Mouse (Mus musculus) midbrain, embryonic 10.5 days (tissue): ENCODE measurements around the gene Foxj3. TPM values are rescaled to one million over a fixed set of nuclear protein-coding genes. Genes with fewer than 3 reads are reported as not detected.

ENCODE experiments used
- DNase-seq: peaks from one replicate; pipeline ENCODE4 v3.0.0-alpha.2; 2017; ENCODE audit warnings: low spot score
- H3K27ac ChIP-seq: fragments of 300-500 bp; sonication (generic); replicated peaks from 2 replicates; pipeline ENCODE4 v1.5.1; 2016; ENCODE audit warnings: mild to moderate bottlenecking
- H3K27me3 ChIP-seq: fragments of 300-500 bp; sonication (generic); 2 replicates; pipeline ENCODE4 v1.6.1; 2016; ENCODE audit warnings: low read depth, mild to moderate bottlenecking; ENCODE audit not compliant: poor library complexity, severe bottlenecking
- H3K36me3 ChIP-seq: fragments of 300-500 bp; sonication (generic); 2 replicates; pipeline ENCODE4 v1.6.1; 2016; ENCODE audit warnings: mild to moderate bottlenecking, moderate library complexity
- H3K4me1 ChIP-seq: fragments of 300-500 bp; sonication (generic); 2 replicates; pipeline ENCODE4 v1.6.1; 2016
- H3K4me3 ChIP-seq: fragments of 300-500 bp; sonication (generic); 2 replicates; pipeline ENCODE4 v1.5.1; 2016; ENCODE audit warnings: mild to moderate bottlenecking, moderate library complexity
- H3K9me3 ChIP-seq: fragments of 300-500 bp; sonication (generic); replicated peaks from 2 replicates; pipeline ENCODE4 v1.6.1; 2016; ENCODE audit warnings: mild to moderate bottlenecking
- WGBS: fragments of 180-500 bp; shearing (Covaris S2); methylation state at CpG from one replicate; pipeline ENCODE4 v1.1.7; 2016; 5-methylcytosine and 5-hydroxymethylcytosine counted together
- polyA plus RNA-seq: library from polyadenylated mRNA; unstranded; fragments of >200 nt; fragmentation: Nextera tagmentation; extraction: Ambion mirVana; gene quantifications from 2 replicates; pipeline ENCODE4 v1.2.1, GENCODE M21; 2016

Foxj3 gene
- polyA plus RNA-seq, 1 experiment from 2014 or later = 18.1 TPM

- no peak overlapping the region for H3K27ac ChIP-seq
- peaks cover 9% of the 10 kb centered on the region for H3K4me1 ChIP-seq
- H3K9me3 ChIP-seq = no peaks in the 10 kb centered on the region
- H3K27me3 ChIP-seq = no peaks in the 10 kb centered on the region
- no peak overlapping the region for H3K4me3 ChIP-seq
- no peak for DNase-seq
- 64% methylated on average over 4 of the region's 4 CpGs for WGBS
- no peaks in the 10 kb centered on the region for H3K36me3 ChIP-seq
Measured at GRCm38 (mm10) chr4:119535103-119535502, 1.7 kb upstream of the Foxj3 start.

DNA sequence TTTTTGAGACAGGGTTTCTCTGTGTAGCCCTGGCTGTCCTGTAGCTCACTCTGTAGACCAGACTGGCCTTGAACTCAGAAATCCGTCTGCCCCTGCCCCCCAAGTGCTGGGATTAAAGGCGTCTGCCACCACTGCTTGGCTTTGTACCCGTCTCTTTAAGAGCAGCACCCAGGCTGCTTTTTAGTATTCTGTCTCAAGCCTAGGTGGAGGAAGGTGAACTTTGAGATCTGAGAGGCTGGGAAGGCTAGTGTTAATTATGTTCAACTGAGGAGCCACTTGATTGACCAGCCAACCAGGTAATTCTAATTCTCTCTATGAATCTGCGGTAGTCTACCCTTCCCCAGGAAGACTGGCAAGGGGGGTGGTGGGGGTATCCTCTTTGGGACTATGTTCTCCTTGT lies 632 bp downstream of the Foxj3 start:
- no peak for DNase-seq
- no peaks in the 10 kb centered on the region for H3K9me3 ChIP-seq
- H3K4me1 ChIP-seq = peaks cover 19% of the 10 kb centered on the region
- H3K36me3 ChIP-seq = no peaks in the 10 kb centered on the region
- 79% methylated on average over 4 of the region's 4 CpGs for WGBS
- H3K27ac ChIP-seq = no peak overlapping the region
- H3K4me3 ChIP-seq = no peak overlapping the region
- H3K27me3 ChIP-seq = no peaks in the 10 kb centered on the region

GRCm38 (mm10) chr4:119539031-119539824 lies 2.4 kb downstream of the Foxj3 start, which contains the start of gene Frg2f1:
Frg2f1 (minus strand) TSS chr4:119539529.
- WGBS = under 1% methylated on average over 83 of the region's 85 CpGs
- peak within 1 kb of the TSS; percentile 97 for H3K4me3 ChIP-seq
- DNase-seq = peak; percentile 95

GRCm38 (mm10) chr4:119539836-119540532 lies 3.2 kb downstream of the Foxj3 start:
- Histone ChIP-seq H3K9me3 (no peaks in the 10 kb centered on the region), H3K4me1 (peaks cover 19% of the 10 kb centered on the region), H3K27ac (peak overlapping the region; percentile 99), H3K36me3 (no peaks in the 10 kb centered on the region), H3K4me3 (peak overlapping the region; percentile 97), H3K27me3 (no peaks in the 10 kb centered on the region)
- under 1% methylated on average over 74 of the region's 76 CpGs for WGBS
- peak; percentile 63 for DNase-seq

More at GRCm38 (mm10) chr4:119539031-119539824, 2.4 kb downstream of the Foxj3 start, which contains the start of gene Frg2f1:
- H3K27ac ChIP-seq = peak within 1 kb of the TSS; percentile 99
- no peaks in the 10 kb centered on the region for H3K27me3 ChIP-seq
- no peaks in the 10 kb centered on the region for H3K9me3 ChIP-seq
- no peaks in the 10 kb centered on the region for H3K36me3 ChIP-seq
- H3K4me1 ChIP-seq = peaks cover 19% of the 10 kb centered on the region

- no peaks in the 10 kb centered on the region for H3K27me3 ChIP-seq
- peak overlapping the region; percentile 97 for H3K4me3 ChIP-seq
- no peaks in the 10 kb centered on the region for H3K36me3 ChIP-seq
- H3K27ac ChIP-seq = peak overlapping the region; percentile 99
- H3K4me1 ChIP-seq = peaks cover 19% of the 10 kb centered on the region
- WGBS = 11% methylated on average over 10 of the region's 10 CpGs
- DNase-seq = no peak
- H3K9me3 ChIP-seq = no peaks in the 10 kb centered on the region
Measured at GRCm38 (mm10) chr4:119540533-119540890, 3.7 kb downstream of the Foxj3 start.

GRCm38 (mm10) chr4:119550864-119551263 lies 14.1 kb downstream of the Foxj3 start:
- H3K4me1 ChIP-seq = no peaks in the 10 kb centered on the region
- H3K36me3 ChIP-seq = 0 out of 2 replicates have a peak, but pooled peaks cover 8% of the 10 kb centered on the region
- H3K4me3 ChIP-seq = no peak overlapping the region
- H3K9me3 ChIP-seq = no peaks in the 10 kb centered on the region
- no peaks in the 10 kb centered on the region for H3K27me3 ChIP-seq
- H3K27ac ChIP-seq = no peak overlapping the region
- WGBS = 95% methylated on average over 1 of the region's 1 CpGs
- no peak for DNase-seq

DNA sequence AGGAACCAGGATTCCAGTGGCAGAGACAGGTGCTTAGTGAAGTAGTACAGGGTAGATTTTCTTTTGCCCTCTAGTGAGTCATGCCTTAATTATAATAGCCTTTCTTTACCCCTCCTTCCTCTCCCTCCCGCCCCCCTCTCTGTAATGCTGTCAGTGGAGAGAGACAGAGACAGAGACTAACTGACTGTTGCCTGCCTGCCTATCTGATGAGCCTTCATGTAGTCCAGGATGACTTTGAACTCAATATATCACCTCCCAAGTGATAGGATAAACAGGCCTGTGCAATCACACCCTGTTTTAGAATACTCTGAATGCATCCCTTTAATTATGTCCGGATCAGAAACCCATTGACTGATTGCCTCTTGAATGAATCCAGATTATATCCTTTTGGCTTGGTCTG lies 18.7 kb downstream of the Foxj3 start:
- whole genome bisulfite sequencing = 83% methylated on average over 2 of the region's 2 CpGs

DNA sequence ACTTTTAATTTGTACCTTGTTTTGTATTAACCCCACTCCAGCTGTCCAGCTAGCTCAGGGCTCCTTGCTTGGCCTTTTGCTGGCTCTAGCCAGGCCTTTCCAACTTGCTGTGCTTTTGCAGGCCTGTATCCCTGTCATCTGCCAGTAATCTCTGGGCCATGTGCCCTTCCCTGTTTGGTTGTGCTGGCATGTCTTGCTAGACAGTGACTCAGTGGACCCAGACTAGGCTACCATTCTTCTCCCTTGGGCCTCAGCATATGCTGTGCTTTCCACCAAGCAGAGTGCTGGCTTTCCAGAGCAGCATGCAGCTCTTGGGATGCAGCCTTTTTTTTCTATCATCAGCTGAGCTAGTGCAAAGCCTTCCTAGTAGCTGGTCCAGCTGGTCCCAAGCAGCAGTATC lies 26.3 kb downstream of the Foxj3 start:
- no peaks in the 10 kb centered on the region for H3K27me3 ChIP-seq
- no peak for DNase-seq
- H3K9me3 ChIP-seq = 0 out of 2 replicates have a peak, but pooled peaks cover 4% of the 10 kb centered on the region
- H3K4me3 ChIP-seq = no peak overlapping the region
- H3K27ac ChIP-seq = no peak overlapping the region
- H3K36me3 ChIP-seq = peaks cover 21% of the 10 kb centered on the region
- no peaks in the 10 kb centered on the region for H3K4me1 ChIP-seq

More for the DNA sequence above, 18.7 kb downstream of the Foxj3 start:
- H3K4me3 ChIP-seq = no peak overlapping the region
- H3K27ac ChIP-seq = no peak overlapping the region
- H3K36me3 ChIP-seq = 0 out of 2 replicates have a peak, but pooled peaks cover 5% of the 10 kb centered on the region
- no peaks in the 10 kb centered on the region for H3K4me1 ChIP-seq
- no peaks in the 10 kb centered on the region for H3K27me3 ChIP-seq
- H3K9me3 ChIP-seq = no peaks in the 10 kb centered on the region
- DNase-seq = no peak

DNA sequence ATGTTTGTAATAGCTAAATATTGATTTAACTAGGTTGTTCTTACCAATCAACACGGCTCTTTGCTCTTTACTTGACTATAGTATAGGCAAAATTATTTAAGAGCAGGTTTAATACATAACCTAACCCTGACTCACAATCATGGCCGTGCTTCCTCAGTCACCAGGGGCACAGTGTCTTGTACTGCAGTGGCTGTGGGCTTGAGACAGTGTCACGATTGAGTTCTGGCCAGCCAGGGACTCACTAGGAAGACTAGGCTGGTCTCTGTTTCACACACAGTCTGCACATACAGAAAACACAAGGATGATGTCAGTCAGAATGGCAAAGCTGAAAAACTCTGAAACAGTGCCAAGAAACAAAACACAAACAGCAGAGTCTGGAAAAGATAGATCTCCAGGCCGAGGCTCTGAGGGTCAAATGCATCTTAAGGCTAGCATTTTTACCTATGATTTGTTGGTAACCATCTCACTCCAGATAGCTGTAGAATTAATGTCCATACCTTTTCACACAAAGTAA lies 29.6 kb downstream of the Foxj3 start:
- Histone ChIP-seq H3K27me3 (no peaks in the 10 kb centered on the region), H3K4me1 (no peaks in the 10 kb centered on the region), H3K36me3 (peaks cover 18% of the 10 kb centered on the region), H3K9me3 (0 out of 2 replicates have a peak, but pooled peaks cover 4% of the 10 kb centered on the region), H3K27ac (no peak overlapping the region), H3K4me3 (no peak overlapping the region)
- 88% methylated on average over 4 of the region's 4 CpGs for WGBS
- no peak for DNase-seq

GRCm38 (mm10) chr4:119572682-119573081 lies 35.9 kb downstream of the Foxj3 start:
- 90% methylated on average over 3 of the region's 3 CpGs for WGBS
- no peaks in the 10 kb centered on the region for H3K4me1 ChIP-seq
- H3K27me3 ChIP-seq = no peaks in the 10 kb centered on the region
- H3K9me3 ChIP-seq = no peaks in the 10 kb centered on the region
- H3K27ac ChIP-seq = no peak overlapping the region
- H3K36me3 ChIP-seq = peaks cover 38% of the 10 kb centered on the region
- DNase-seq = no peak
- H3K4me3 ChIP-seq = no peak overlapping the region

DNA sequence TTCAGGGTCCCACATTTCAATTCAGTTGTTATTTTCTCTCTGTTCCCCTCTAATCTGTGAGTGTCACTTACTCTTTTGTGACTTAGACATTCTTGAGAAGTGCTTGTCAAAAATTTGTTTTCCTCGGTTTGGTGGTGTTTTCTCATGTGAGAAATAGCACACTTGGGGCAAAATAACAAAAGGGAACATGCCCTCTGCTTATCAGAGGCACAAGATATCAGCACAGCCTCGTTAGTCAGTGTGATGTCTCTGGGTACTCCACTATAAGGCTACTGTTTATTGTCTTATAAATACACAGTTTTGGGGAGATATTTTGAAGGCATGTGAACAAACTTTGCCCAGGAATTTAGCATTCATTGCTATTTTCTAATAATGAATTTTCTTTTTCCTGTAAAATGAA lies 37.7 kb downstream of the Foxj3 start:
- Histone ChIP-seq H3K9me3 (no peaks in the 10 kb centered on the region), H3K36me3 (peaks cover 49% of the 10 kb centered on the region), H3K27me3 (no peaks in the 10 kb centered on the region), H3K4me1 (no peaks in the 10 kb centered on the region), H3K4me3 (no peak overlapping the region), H3K27ac (no peak overlapping the region)
- 91% methylated on average over 2 of the region's 2 CpGs for WGBS
- no peak for DNase-seq

- H3K27ac ChIP-seq = no peak overlapping the region
- peaks cover 49% of the 10 kb centered on the region for H3K36me3 ChIP-seq
- no peaks in the 10 kb centered on the region for H3K27me3 ChIP-seq
- no peaks in the 10 kb centered on the region for H3K4me1 ChIP-seq
- no peak for DNase-seq
- WGBS = 96% methylated on average over 3 of the region's 3 CpGs
- no peak overlapping the region for H3K4me3 ChIP-seq
- no peaks in the 10 kb centered on the region for H3K9me3 ChIP-seq
Measured at GRCm38 (mm10) chr4:119575459-119575858, 38.7 kb downstream of the Foxj3 start.

DNA sequence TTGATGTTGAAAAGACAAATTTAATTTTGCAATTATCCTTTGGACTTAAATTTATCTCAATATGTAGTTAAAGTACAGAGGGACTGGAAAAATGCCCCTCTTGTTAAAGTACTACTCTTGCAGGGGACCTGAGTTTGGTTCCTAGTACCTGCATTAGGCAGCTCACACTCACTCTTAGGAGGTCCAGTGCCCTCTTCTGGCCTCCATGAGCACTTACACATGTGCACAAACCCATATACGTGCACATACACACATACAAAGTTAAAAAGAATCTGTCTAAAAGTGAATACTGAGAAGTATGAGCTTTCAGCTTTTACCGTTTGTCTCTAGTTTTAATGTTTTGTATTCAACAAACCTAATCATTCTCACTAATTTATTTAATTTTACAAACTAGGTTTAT lies 51.2 kb downstream of the Foxj3 start:
- Histone ChIP-seq H3K36me3 (peaks cover 29% of the 10 kb centered on the region), H3K4me3 (no peak overlapping the region), H3K9me3 (no peaks in the 10 kb centered on the region), H3K27me3 (no peaks in the 10 kb centered on the region), H3K27ac (no peak overlapping the region), H3K4me1 (peaks cover 6% of the 10 kb centered on the region)
- 95% methylated on average over 2 of the region's 2 CpGs for WGBS
- DNase-seq = no peak
